Mouse (Mus musculus) bone marrow, adult 2 months (tissue): ENCODE results near the gene Kctd21.

Experiments
- CTCF ChIP-seq: fragments of 200-500 bp; IDR thresholded peaks from 2 replicates; pipeline ENCODE4 v1.5.1; 2011; ENCODE audit warnings: low read length, control low read depth; ENCODE audit not compliant: control insufficient read depth, insufficient read depth
- POLR2A ChIP-seq: fragments of 200-500 bp; IDR thresholded peaks from 2 replicates; pipeline ENCODE4 v1.6.1; 2011; ENCODE audit warnings: low read depth, mild to moderate bottlenecking, control low read depth, low read length, borderline replicate concordance; ENCODE audit not compliant: control insufficient read depth

GRCm38 (mm10) chr7:97298943-97299342 lies 33.2 kb upstream of the Kctd21 start:
- TF ChIP-seq POLR2A = no peak
- TF ChIP-seq CTCF = no peak
